Mouse (Mus musculus): ENCODE measurements at regions not wholly inside any gene's neighbourhood (a gene's known extent, or its start where the extent isn't known, plus 50 kb on each side); places are given as distances from the start of the nearest gene placed in this dataset.

DNA sequence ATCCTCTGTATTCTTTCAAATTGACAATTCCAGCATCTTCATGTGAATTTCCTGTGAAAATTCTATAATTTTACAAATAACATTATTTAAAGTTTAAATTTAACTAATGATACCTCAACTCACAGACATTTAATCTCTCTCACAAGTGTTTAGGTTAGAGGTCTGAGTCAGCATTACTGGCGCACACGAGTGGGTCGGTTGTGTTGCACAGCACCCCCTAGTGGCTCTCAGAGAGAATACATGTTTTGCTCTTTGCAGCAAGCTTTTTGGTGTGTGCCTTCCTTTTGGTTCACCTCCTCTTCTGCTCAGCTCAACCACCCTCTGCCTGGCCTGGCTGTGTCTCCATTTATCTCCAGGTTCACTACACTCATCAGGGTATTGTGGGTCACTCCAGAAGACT is 183.4 kb downstream of the Fam173b start:
- Histone ChIP-seq H3K4me1 (ENCODE audit: control insufficient read depth, insufficient read depth, low read length) (no peaks in the 10 kb centered on the region), H3K9me3 (ENCODE audit: control insufficient read depth, low read length) (no peaks in the 10 kb centered on the region), H3K27ac (replicated peaks; ENCODE audit: low read depth, low read length) (no peak overlapping the region), H3K9ac (ENCODE audit: low read depth, low read length, severe bottlenecking) (no peak overlapping the region), H3K4me3 (replicated peaks; ENCODE audit: low read length) (no peak overlapping the region), H3K4me2 (replicated peaks; ENCODE audit: low read depth, low read length, severe bottlenecking) (no peak overlapping the region), H3K36me3 (ENCODE audit: control insufficient read depth, insufficient read depth, low read length) (no peaks in the 10 kb centered on the region), H3K27me3 (ENCODE audit: control insufficient read depth, insufficient read depth, low read length) (no peaks in the 10 kb centered on the region)
- no peak for TF ChIP-seq POLR2A (IDR thresholded peaks at IDR 0.05; ENCODE audit: borderline replicate concordance, extremely low read depth, insufficient read depth, insufficient read length)
- 73% methylated on average over 3 of the region's 3 CpGs for WGBS
- no peak for ATAC-seq (ENCODE audit: low FRiP score, low read depth)
- no peak for DNase-seq (ENCODE audit: low spot score)

GRCm38 (mm10) chr15:31798863-31799262 is 197.2 kb downstream of the Fam173b start:
- H3K4me1 ChIP-seq (ENCODE audit: control insufficient read depth, insufficient read depth, low read length): no peaks in the 10 kb centered on the region
- TF ChIP-seq POLR2A (IDR thresholded peaks at IDR 0.05; ENCODE audit: borderline replicate concordance, extremely low read depth, insufficient read depth, insufficient read length): no peak
- no peak overlapping the region for H3K4me3 ChIP-seq (replicated peaks; ENCODE audit: low read length)
- no peak overlapping the region for H3K4me2 ChIP-seq (replicated peaks; ENCODE audit: low read depth, low read length, severe bottlenecking)
- DNase-seq (ENCODE audit: low spot score): no peak
- no peak overlapping the region for H3K9ac ChIP-seq (ENCODE audit: low read depth, low read length, severe bottlenecking)
- ATAC-seq (ENCODE audit: low FRiP score, low read depth): no peak
- H3K27ac ChIP-seq (replicated peaks; ENCODE audit: low read depth, low read length): no peak overlapping the region
- no peaks in the 10 kb centered on the region for H3K9me3 ChIP-seq (ENCODE audit: control insufficient read depth, low read length)
- WGBS: 94% methylated on average over 2 of the region's 2 CpGs
- no peaks in the 10 kb centered on the region for H3K27me3 ChIP-seq (ENCODE audit: control insufficient read depth, insufficient read depth, low read length)
- H3K36me3 ChIP-seq (ENCODE audit: control insufficient read depth, insufficient read depth, low read length): no peaks in the 10 kb centered on the region

DNA sequence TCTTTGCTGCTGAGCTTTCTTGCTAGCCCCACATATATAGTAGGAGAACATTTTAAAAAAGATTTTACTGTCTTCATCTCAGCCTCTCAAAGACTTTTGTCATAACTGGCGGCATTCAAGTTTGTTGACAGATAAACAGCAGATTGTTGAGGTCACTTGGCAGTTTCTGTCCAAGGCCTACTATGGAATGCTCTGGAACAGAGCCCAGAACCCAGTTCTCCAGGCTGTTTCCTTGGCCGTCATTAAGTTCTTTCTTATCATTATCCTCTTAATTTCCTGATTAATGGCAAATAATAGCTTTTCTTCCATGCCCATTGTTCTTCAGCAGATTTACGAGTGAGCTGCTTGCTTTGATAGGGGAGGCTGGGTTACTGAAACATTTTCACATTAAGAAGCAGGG is 203.9 kb downstream of the Fam173b start:
- no peak for TF ChIP-seq POLR2A (IDR thresholded peaks at IDR 0.05; ENCODE audit: borderline replicate concordance, extremely low read depth, insufficient read depth, insufficient read length)
- Histone ChIP-seq H3K9me3 (ENCODE audit: control insufficient read depth, low read length) (no peaks in the 10 kb centered on the region), H3K36me3 (ENCODE audit: control insufficient read depth, insufficient read depth, low read length) (no peaks in the 10 kb centered on the region), H3K4me3 (replicated peaks; ENCODE audit: low read length) (no peak overlapping the region), H3K4me2 (replicated peaks; ENCODE audit: low read depth, low read length, severe bottlenecking) (no peak overlapping the region), H3K9ac (ENCODE audit: low read depth, low read length, severe bottlenecking) (no peak overlapping the region), H3K4me1 (ENCODE audit: control insufficient read depth, insufficient read depth, low read length) (no peaks in the 10 kb centered on the region), H3K27me3 (ENCODE audit: control insufficient read depth, insufficient read depth, low read length) (no peaks in the 10 kb centered on the region), H3K27ac (replicated peaks; ENCODE audit: low read depth, low read length) (no peak overlapping the region)
- no peak for ATAC-seq (ENCODE audit: low FRiP score, low read depth)
- no peak for DNase-seq (ENCODE audit: low spot score)
- 70% methylated on average over 3 of the region's 3 CpGs for WGBS

DNA sequence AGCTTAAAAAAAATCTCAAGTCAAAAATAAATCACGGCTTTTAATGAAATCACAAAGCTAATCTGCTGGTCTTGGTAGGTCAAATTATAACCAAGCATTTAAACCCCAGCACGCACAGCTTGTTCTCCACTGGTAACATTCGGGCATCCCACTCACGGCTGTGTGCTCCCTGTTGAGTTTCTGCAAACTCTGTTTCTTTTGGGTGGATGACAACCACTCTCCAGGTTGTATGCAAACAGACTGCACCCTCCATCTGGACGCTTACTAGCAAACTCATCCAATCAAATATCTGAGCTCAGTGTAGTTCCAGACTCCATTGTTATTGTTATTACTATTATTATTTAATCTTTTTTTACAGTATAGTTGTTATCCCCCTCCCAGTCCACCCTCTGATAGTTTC is 213.9 kb downstream of the Fam173b start:
- TF ChIP-seq POLR2A (IDR thresholded peaks at IDR 0.05; ENCODE audit: borderline replicate concordance, extremely low read depth, insufficient read depth, insufficient read length): no peak
- Histone ChIP-seq H3K27ac (replicated peaks; ENCODE audit: low read depth, low read length) (no peak overlapping the region), H3K4me3 (replicated peaks; ENCODE audit: low read length) (no peak overlapping the region), H3K36me3 (ENCODE audit: control insufficient read depth, insufficient read depth, low read length) (no peaks in the 10 kb centered on the region), H3K4me2 (replicated peaks; ENCODE audit: low read depth, low read length, severe bottlenecking) (no peak overlapping the region), H3K9ac (ENCODE audit: low read depth, low read length, severe bottlenecking) (no peak overlapping the region), H3K9me3 (ENCODE audit: control insufficient read depth, low read length) (no peaks in the 10 kb centered on the region), H3K4me1 (ENCODE audit: control insufficient read depth, insufficient read depth, low read length) (no peaks in the 10 kb centered on the region), H3K27me3 (ENCODE audit: control insufficient read depth, insufficient read depth, low read length) (no peaks in the 10 kb centered on the region)
- ATAC-seq (ENCODE audit: low FRiP score, low read depth): no peak
- DNase-seq (ENCODE audit: low spot score): no peak
- 71% methylated on average over 5 of the region's 5 CpGs for WGBS

DNA sequence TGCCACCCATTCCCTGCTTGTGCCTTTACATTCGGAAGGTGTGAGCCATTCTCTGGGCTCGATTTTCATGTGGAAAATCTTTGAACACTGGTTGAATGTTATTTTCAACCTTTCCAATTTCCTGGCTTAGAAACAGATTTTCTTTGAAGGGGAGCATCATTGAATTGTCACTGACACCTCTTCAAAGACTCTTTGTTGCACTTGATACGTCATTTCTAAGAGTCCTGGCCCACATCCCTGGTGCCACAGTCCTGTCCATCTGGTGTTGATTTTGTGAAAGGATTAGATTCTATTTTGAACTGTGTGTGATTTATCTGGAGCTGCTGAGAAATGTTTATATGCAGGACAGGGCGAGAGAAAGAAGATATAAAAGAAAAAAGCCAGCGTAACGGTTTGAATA is 217.6 kb downstream of the Fam173b start:
- no peak overlapping the region for H3K27ac ChIP-seq (replicated peaks; ENCODE audit: low read depth, low read length)
- H3K4me2 ChIP-seq (replicated peaks; ENCODE audit: low read depth, low read length, severe bottlenecking): no peak overlapping the region
- no peaks in the 10 kb centered on the region for H3K36me3 ChIP-seq (ENCODE audit: control insufficient read depth, insufficient read depth, low read length)
- WGBS: 27% methylated on average over 6 of the region's 6 CpGs
- no peaks in the 10 kb centered on the region for H3K4me1 ChIP-seq (ENCODE audit: control insufficient read depth, insufficient read depth, low read length)
- no peak overlapping the region for H3K4me3 ChIP-seq (replicated peaks; ENCODE audit: low read length)
- H3K9me3 ChIP-seq (ENCODE audit: control insufficient read depth, low read length): no peaks in the 10 kb centered on the region
- no peak for TF ChIP-seq POLR2A (IDR thresholded peaks at IDR 0.05; ENCODE audit: borderline replicate concordance, extremely low read depth, insufficient read depth, insufficient read length)
- no peaks in the 10 kb centered on the region for H3K27me3 ChIP-seq (ENCODE audit: control insufficient read depth, insufficient read depth, low read length)
- ATAC-seq (ENCODE audit: low FRiP score, low read depth) (no peak), DNase-seq (ENCODE audit: low spot score) (peak; percentile 45)
- H3K9ac ChIP-seq (ENCODE audit: low read depth, low read length, severe bottlenecking): no peak overlapping the region

- Histone ChIP-seq H3K9me3 (ENCODE audit: control insufficient read depth, low read length) (no peaks in the 10 kb centered on the region), H3K4me2 (replicated peaks; ENCODE audit: low read depth, low read length, severe bottlenecking) (no peak overlapping the region), H3K4me1 (ENCODE audit: control insufficient read depth, insufficient read depth, low read length) (no peaks in the 10 kb centered on the region), H3K36me3 (ENCODE audit: control insufficient read depth, insufficient read depth, low read length) (no peaks in the 10 kb centered on the region), H3K27me3 (ENCODE audit: control insufficient read depth, insufficient read depth, low read length) (no peaks in the 10 kb centered on the region), H3K27ac (replicated peaks; ENCODE audit: low read depth, low read length) (no peak overlapping the region), H3K9ac (ENCODE audit: low read depth, low read length, severe bottlenecking) (no peak overlapping the region), H3K4me3 (replicated peaks; ENCODE audit: low read length) (no peak overlapping the region)
- no peak for TF ChIP-seq POLR2A (IDR thresholded peaks at IDR 0.05; ENCODE audit: borderline replicate concordance, extremely low read depth, insufficient read depth, insufficient read length)
- WGBS: 95% methylated on average over 6 of the region's 6 CpGs
- DNase-seq (ENCODE audit: low spot score) (no peak), ATAC-seq (ENCODE audit: low FRiP score, low read depth) (no peak)
These were observed 225.6 kb downstream of the Fam173b start for GRCm38 (mm10) chr15:31827219-31827618.
